Mouse (Mus musculus) embryo, embryonic 9.5 days (tissue): ENCODE results near the gene Epb41.

Experiments used
- DNase-seq: peaks from one replicate; pipeline ENCODE4 v3.0.0-alpha.2; 2017; ENCODE audit errors: extremely low spot score

The Epb41 gene

DNA sequence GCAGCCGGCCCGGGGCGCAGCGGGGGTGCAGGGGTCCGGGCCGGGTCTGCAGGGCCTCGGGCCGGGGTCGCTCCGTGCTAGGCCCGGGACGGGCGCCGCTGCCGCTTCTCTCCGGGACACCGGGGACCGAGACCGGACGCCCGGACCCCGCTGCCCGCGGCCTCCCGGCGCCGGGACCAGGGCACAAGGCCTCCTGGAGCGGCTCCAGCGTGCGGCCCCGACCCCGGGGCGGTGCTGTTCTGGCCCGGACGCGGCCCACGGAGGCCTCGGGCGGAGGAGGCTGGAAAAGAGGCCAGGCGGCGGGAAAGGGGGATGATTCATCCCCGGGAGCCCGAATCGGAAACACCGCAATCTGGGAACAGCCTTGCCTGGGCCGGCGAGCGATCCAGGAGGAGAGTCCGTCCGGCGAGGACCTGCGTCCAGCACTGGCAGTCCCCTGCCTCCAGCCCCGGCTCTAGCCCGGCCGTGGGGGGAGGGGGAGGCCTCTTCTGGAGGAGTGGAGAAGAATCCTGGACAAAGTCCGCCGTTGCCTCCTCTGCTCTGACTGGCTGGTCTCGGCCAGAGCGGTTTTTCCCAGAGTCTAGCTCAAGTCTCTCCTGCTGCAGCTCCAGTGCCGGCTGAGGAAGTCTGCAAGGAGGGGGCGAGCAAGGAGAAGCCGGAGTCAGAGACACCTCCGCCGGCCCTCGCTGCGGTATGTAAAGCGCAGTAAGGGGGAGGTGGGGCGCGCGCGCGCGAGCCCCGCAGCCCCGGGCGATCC is 154.3 kb downstream of the Epb41 start:
- peak; percentile 85 for DNase-seq

DNA sequence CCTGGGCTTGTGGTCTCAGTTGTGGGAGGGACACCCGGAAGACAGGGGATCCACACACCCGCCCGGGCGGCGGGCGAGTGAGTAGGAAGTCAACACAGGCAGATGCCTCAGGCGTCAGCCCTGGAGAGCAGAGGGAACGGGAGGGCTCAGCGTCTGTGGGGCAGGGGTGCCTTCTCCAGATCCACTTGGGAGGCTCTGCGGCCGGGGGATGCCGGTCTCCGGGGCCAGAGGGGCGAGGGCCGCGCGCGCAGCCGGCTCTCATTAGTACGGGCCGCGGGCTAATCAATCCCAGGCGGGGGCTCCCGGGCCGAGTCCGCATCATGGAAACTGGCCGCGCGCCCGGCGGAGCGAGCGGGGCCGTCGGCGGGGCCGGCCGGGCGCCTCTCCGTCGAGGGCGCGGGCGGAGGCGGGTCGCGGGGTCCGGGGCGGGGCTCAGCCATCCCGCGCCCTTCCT is 155.0 kb downstream of the Epb41 start:
- DNase-seq, result peak; percentile 68

GRCm38 (mm10) chr4:131919506-131920140 is 155.5 kb downstream of the Epb41 start:
- peak; percentile 37 for DNase-seq

DNA sequence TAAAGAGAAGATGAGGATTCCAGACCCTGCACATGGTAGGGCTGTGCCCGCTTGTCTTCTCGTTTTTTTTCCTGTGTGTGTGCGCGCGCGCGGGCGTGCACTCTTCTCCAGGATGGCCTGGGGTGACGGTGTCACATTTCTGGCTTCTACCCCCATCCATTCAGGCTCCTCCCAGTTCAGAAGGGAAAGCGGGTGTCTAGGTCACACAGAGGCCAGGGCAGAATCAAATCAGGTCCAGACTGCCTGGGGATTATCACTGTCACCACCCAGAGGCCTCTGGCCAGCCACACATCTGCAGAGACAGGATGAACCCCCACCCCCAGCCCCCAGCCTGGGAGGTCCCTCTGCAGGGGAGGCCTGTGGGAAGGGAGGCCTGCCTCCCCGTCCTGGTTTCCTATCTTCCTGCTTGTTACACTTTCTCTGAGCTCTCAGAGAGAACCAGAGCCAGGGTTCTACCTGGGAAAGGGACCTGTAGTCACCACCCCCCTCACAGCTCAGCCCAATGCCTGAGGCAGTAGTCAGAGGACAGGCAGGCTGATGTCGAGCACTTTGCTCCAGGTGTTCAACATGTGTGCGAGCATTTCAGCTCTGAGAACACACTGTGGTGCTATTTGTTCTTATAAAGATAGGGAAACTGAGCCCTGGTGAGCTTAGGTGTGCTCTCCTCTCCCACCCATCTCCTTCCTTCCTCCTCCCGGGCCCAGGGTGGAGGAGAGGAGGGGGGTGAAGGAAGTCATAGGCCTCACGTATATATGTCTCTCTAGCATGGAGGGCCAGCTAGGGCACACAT is 156.2 kb downstream of the Epb41 start:
- DNase-seq, result peak; percentile 85

DNA sequence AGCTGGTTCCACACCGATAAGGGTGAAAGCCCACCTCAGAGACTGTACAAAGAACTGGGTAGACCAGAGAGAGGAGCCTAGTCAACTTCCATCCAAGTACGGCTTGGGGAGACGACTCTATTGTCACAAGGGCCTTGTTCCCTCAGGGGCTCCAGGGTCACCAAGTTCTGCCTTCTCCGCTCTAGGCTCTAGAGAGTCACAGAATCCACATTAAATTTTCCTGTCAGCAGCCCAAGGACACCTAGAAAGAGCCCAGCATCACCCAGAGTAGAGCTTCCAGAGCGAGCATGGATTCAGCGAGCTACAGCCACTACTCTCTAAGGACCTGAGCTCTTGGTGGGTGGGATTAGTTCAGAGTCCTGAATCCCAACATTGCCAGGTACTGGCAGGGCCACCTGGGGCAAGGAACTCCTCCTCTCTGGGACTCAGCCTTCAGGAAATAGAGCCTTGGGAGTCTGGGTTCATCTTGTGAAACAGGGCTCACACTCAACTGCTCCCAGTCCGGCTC is 157.0 kb downstream of the Epb41 start:
- DNase-seq, result no peak

GRCm38 (mm10) chr4:131917010-131917555 is 158.0 kb downstream of the Epb41 start:
- DNase-seq, result no peak

DNA sequence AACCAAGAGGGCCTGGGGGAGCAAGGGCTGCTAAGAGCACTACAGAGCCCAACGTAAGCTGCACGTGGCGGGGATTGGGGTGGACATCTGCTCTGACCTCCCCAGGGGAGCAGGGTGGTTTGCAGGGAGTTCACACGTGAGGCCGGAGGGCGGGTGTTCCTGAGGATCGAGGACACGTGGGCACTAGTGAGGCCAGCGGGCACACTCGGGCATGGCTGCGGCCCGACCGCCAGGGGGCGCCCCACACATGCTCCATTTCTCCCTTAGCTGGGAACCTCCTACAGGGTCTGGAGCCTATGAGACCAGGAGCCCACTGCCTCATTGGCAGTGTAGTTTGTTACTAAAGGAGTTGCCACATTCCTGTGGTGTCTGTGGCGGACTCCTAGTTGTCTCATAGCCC is 158.7 kb downstream of the Epb41 start:
- DNase-seq, result peak; percentile 83

GRCm38 (mm10) chr4:131915821-131916328 is 159.2 kb downstream of the Epb41 start:
- DNase-seq, result no peak

- DNase-seq, result peak; percentile 62
Measured at GRCm38 (mm10) chr4:131914891-131915469, 160.1 kb downstream of the Epb41 start.

GRCm38 (mm10) chr4:131914046-131914643 is 161.0 kb downstream of the Epb41 start:
- peak; percentile 51 for DNase-seq

DNA sequence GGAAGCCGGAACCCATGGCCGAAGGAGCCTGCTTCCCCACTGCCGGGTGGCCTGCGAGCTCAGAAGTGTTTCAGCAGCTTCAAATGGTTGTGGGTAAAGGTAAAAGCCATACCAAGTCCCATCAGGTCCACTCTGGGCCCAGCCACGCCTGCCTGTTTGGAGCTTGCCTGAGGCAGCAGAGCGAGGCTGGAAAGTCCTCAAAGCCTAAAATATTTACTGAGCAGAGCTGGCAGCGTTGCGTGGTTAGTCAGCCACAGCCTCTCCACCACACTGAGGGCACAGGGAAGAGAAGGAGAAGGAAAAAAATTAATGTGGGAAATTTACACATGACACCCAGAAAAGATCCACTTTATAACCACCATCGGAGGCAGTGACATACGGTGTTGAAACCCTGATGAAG is 161.6 kb downstream of the Epb41 start:
- no peak for DNase-seq

GRCm38 (mm10) chr4:131911521-131911920 is 163.6 kb downstream of the Epb41 start:
- DNase-seq, result no peak

DNA sequence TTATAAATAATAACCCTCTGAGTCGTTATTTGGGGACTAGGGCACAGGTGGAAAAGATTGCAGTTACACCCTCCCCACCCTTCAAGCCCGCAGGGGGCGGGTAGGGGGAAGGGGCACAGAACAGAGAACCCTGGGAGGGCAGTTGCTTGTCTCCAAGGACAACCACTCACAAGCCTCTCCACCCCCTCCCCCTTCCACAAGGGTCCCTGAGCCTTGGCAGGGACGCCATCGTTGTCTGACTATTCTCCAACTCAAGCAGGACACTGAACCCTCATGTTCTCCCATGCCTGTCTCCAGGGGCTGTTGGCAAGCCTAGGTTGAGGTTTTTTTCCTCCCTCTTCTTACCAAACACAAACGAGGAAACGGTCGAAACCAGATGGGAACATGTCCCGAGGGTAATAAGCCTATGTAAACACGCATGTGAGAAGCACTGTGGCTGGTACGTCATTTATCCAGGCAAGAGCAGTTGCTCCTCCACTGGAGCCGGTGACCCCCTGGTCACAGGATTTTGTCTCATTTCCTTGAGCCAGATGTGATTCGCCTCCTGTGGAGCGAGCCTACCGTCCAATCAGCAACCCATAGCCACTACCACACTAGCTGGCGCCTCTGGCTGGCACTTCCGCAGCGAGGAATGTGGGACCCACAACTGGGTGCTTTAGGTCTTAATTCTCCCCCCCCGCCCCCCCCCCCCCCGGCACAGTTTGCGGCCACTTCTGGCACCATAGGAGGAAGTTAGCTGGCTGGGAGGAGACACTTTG is 164.7 kb downstream of the Epb41 start:
- DNase-seq, result peak; percentile 43

DNA sequence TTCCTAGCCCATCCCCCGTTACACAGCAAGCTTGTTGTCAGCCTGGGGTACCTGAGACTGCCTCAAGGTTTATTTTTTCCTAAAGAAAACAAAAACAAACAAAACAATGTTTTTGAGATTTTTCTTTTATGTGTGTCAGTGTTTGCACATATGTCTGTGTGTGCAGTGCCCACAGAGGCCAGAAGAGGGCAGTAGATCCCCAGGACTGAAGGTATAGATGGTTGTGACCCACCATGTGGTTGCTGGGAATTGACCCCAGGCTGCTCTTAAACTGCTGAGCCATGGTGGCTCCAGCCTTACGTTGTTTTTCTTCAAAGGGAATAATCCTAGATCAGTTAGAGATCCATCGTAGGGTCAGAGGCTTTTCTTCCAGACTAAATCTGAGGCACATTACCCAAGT is 167.2 kb downstream of the Epb41 start:
- DNase-seq, result no peak

DNA sequence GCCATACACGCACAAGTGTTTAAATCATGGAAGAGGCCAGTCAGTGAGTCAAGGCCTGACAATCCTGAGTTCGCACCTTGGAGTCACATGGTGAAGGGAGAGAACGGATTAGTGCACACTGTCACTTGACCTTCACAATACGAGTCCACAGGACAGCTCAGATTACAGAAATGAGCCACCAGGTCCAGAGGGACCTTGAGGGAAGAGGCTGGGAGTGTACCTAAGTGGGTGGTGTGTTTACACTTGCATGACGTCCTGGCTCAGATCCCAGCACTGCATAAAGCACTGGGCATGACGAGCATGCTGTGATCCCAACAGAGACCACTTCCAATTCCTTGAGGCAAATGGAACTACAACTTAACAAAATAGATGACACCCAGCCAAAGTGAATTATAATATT is 168.7 kb downstream of the Epb41 start:
- no peak for DNase-seq

GRCm38 (mm10) chr4:131904478-131904877 is 170.6 kb downstream of the Epb41 start:
- peak; percentile 45 for DNase-seq

GRCm38 (mm10) chr4:131901090-131901489 is 174.0 kb downstream of the Epb41 start:
- DNase-seq, result no peak

- DNase-seq, result no peak
Measured at GRCm38 (mm10) chr4:131899180-131899554, 176.0 kb downstream of the Epb41 start.

GRCm38 (mm10) chr4:131898503-131899179 is 176.5 kb downstream of the Epb41 start:
- no peak for DNase-seq

DNA sequence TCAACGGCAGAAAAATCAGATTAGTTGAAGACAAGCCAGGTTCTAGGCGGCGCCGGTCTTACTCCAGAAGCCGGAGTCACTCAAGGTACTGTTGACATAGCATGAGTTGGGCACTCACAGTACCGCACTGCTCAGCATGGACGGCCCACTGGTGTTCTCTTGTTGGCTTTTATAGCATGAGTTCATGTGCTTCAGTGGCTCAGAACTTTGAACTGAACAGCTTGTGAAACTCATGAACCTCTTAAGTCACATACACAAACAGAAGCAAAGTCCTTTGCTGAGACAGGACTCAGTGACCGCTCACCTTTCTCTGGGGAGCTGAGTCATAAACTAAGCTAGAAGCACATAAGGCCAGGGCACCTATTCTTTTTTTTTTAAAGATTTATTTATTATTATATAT is 177.3 kb downstream of the Epb41 start:
- no peak for DNase-seq
